Mouse (Mus musculus) spleen, adult 18-20 months (tissue): ENCODE measurements around the gene Gm20388.

ENCODE experiments used
- DNase-seq, 2 experiments: peaks; one replicate each; pipeline ENCODE4 v3.0.0; 2022; ENCODE audit warnings: mixed read lengths in 2 of 2

The Gm20388 gene

GRCm38 (mm10) chr8:123887163-123887562, 3976.5 kb downstream of the Gm20388 start:
- DNase-seq: no peak

DNA sequence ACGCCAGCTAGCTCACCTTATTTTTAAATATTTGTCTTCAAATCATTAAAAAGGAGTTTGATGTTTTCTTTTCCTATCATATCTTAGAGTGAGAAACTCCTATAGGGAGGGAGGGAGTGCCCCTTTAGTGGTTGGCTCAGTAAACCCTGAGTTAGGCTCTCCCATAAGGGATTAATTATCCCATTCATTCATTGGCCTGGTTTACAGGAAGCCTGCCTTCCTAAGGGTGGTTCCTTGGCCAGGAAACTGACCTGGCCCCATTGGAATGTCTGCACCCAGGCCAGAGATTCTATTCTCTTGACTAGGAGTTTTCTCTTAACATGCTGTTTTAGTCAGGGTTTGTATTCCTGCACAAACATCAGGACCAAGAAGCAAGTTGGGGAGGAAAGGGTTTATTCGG, 3977.3 kb downstream of the Gm20388 start:
- no peak for DNase-seq

GRCm38 (mm10) chr8:123889797-123890196, 3979.2 kb downstream of the Gm20388 start:
- DNase-seq: no peak

DNA sequence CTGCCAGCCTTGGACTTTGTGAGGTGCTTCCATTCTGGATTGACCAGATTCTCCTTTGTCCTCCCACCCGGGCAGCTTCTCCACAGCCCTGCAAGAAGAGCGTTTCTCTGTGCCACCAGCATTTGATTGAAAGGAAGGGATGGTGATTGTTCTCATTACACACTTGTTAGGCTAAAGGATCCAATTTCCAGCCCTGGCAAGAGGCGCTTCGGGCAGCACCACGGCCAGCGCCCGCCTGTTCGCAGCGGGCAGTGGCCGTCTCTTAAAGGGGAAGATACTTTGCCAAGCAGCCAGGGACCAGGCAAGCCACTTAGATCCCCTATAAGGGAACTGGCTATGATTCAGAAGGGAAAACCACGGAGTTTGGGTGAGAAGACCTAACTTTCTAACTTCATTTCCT, 3980.6 kb downstream of the Gm20388 start:
- peak in 1 of 2 experiments; percentile 11 for DNase-seq

DNA sequence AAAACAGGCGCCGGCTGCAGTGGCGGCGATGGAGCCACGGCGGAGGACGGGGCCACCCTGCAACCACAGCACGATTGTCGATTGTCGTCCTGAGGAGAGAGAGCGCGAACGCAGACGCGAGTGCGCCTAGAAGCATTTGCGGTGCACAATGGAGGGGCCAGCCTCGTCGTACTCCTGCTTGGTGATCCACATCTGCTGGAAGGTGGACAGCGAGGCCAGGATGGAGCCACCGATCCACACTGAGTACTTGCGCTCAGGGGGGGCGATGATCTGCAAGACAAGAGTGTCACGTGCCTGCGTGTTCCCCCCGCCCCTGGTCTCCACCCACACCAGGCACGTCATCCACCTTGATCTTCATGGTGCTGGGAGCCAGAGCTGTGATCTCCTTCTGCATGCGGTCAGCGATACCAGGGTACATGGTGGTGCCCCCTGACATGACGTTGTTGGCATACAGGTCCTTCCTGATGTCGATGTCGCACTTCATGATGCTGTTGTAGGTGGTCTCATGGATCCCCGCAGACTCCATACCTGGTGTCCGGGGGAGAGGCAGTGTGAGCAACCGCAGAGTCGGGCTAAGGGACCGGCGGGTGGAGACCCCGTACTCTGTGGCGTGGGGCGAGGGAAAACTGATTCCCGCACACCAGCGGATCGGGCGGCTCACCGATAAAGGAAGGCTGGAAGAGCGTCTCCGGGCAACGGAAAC, 3981.4 kb downstream of the Gm20388 start:
- DNase-seq: no peak

GRCm38 (mm10) chr8:123892586-123893155, 3982.0 kb downstream of the Gm20388 start:
- no peak for DNase-seq

DNA sequence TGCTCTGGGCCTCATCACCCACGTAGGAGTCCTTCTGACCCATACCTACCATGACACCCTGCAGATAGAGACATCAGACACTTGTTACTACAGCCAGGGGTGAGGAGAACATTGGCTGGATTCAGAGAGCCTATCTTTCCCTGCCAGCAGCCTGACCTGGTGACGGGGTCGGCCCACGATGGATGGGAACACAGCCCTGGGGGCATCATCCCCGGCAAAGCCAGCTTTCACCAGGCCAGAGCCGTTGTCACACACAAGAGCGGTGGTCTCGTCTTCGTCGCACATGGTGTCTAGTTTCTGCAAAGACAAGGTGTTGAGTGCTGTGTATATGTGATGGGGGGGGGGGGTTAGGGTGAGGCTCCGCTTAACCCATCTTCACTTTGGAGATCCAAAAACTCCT, 3982.8 kb downstream of the Gm20388 start:
- DNase-seq: no peak

DNA sequence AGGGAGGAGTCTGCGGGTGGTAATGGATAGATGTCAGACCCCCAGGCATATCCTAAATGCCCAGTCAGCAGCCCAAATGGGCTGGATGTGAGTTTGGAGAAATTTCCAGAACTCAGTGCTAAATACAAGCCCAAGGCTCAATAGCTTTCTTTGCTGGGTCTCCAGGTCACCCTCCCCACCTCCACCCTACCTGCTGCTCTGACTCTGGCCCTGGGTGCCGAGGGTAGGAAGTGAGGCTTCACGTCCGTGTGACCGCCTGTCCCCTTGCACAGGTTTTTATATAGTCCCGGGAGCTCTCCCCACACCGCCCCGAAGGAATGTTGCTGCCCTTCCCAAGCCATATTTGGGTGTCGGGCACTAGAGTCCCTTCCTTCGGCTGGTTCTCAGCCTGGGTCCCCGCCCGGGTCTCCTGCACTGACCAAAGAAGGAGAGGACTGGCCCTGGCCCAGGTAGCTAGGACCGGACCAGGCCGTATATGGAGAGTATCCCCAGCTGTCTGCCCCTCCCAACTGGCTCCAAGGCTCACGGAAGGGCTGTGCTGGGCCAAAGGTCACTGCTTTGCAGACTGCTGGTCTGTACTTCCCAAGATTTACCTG, 3984.0 kb downstream of the Gm20388 start, which contains the start of gene Acta1:
TSS of gene Acta1 (minus strand) at position 250 of the 596 bp plus-strand sequence.
- no peak for DNase-seq

GRCm38 (mm10) chr8:123895230-123895629, 3984.6 kb downstream of the Gm20388 start:
- no peak for DNase-seq

DNA sequence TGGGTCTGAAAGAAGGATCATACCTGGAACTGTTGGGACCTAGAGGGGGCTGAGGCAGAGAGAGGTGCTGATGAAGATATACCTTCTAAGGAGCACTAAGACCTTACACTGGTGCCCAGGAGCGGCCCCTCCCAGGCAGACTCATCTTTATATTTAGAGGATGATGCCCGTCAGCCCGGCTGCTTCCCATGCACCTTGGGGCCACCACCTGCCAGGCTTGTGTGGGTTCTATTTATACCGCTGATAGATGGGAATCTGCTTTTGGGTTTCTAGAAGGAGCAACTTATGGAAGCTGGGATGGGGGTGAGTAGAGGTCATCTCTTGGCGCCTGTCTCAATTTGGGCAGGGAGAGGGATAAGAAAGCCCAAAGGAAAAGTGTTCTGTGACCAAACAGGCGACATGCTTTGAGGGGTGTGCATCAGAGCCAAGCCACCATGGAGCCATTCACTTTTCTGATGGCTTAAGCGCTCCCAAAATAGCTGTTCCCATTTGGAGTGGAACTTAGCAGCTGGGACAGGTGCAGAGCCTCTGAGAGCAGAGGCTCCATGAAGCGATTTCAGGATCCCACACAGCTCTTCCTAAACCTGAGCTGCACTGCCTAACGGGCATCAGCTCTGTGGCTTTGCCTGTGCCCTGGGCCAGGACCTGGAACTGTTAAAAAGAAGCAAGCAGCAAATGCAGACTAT, 3985.2 kb downstream of the Gm20388 start:
- no peak for DNase-seq

DNA sequence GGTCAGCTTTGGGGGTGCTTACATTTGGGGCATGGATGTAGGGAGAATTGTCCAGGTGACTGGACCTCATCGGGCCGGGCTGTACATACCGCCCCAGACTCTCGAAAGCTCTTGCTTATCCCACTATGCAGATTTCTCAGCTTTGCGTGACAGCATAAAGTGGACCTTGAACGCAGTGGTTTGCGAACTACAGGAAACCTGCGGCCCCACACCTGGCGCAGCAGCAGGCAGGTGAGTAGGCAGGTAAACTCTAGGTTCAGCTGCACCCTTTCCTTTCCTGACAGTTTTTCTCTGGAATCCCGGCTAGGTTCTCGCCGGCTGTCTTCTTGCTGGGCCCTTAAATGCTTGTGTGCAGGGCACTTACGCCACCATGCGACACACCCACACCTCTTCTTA, 3985.7 kb downstream of the Gm20388 start:
- no peak for DNase-seq

- DNase-seq: no peak
These were observed 3986.1 kb downstream of the Gm20388 start for GRCm38 (mm10) chr8:123896774-123897173.

DNA sequence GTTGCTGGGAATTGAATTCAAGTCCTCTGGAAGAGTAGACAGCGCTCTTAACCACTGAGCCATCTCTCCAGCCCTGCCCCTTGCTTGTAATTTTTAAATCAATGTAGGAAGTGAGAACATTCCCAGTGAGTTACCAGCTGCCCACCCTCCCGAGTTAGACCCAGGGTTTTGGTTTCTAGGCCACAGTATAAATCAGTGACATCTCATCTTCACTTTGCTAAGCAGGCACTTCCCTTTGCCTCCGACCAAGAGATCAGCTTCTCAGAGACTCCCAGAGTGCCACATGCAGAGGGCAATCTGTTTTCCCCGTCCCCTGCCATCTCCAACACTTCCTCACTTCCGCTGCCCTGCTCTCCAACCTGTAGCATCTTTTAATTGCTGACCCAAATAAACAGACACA, 3987.9 kb downstream of the Gm20388 start:
- no peak for DNase-seq

GRCm38 (mm10) chr8:123899366-123899765, 3988.7 kb downstream of the Gm20388 start:
- DNase-seq: no peak

DNA sequence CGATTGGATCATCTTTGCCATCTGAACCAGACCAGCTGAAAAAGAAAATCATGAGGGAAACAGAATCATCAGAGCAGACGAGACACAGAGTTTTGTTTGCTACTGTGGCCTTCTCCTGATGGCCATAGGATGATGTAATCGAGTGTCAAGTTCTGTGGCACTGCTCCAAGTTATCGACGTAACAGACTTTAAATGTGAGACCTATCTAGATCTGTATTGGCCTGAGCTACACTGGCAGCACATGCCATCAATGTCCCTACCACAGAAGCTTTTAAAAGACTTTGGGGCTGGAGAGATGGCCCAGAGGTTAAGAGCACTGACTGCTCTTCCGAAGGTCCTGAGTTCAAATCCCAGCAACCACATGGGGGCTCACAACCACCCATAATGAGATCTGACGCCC, 3992.0 kb downstream of the Gm20388 start:
- no peak for DNase-seq

- DNase-seq: no peak
These were observed 3997.0 kb downstream of the Gm20388 start for GRCm38 (mm10) chr8:123907604-123908003.

DNA sequence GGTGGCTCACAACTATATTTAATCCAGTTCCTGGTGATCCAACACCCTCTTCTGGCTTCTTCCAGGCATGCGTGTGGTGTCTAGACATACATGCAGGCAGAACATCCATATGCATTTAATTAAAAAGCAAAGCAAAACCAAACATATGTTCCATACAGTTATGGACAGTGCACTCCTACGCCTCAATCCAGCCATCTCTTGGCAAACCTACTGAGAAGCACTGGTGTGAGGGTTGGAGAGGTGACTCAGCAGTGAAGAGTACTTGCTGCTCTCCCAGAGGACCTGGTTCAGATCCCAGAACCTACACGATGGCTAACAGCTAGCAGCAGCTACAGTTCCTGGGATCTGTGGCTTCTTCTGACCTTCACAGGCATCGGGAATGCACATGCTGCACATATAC, 4001.6 kb downstream of the Gm20388 start:
- no peak for DNase-seq

GRCm38 (mm10) chr8:123914635-123915034, 4004.0 kb downstream of the Gm20388 start:
- DNase-seq: no peak

DNA sequence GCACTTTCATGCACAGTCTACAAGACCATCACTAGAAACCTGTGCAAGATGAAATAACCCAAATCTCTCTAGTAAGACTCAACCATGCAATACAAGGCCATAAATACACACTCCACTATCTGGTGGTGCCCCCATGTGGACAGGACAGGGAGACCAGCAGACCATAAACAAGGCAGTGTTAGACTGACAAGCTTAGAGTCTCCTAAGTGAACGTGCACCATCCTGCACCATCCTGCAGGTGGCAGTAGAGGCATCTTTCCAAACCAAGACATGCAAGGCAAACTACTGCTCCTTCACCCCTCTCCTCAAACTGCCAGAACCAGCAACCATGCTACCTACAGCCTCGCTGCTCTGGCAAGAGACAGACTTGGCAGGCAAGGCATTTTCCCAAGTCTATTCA, 4014.1 kb downstream of the Gm20388 start:
- DNase-seq: peak; percentile 62 to 77

DNA sequence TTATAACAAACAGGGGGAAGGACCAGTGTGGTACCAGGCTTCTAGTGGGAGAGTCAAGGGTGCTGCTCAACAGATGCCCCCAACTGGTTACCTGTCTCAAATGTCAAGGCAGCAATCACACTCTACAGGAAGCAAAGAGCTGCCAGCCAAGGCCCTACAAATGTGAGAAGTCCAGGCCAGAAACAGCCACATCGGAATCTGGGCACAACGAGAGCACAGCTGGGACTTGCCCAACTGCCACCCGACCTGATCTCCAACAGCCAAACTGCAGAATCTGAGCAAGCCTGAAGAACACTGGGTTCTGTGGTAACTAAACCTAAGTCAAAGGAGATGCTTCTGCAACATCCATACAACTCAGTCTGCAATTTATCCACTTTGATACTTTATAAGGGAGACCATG, 4015.0 kb downstream of the Gm20388 start:
- DNase-seq: no peak

DNA sequence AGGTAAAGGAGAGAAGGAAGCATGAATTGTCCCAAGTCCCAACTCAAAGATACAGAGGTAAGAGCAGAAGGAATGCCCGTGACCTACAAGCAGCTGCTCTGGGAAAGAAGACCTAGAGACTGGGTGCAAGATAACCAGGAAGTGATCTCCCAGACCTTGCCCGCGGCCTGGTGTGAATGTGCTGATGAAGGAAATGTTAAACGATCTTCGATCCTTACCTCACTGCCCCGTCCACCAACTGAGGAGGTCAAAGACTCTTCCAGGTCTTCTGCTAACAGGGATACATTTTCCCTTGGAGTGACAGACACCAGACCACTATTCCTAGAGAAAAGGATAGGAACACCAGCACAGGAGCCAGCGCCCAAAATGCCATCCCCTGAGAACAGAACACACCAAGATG, 4018.4 kb downstream of the Gm20388 start:
- no peak for DNase-seq

- peak; percentile 98 to 100 for DNase-seq
These were observed 4038.5 kb downstream of the Gm20388 start, which contains the start of gene Nup133 for GRCm38 (mm10) chr8:123948942-123949685. TSS of gene Nup133 (minus strand) at chr8:123949265.

GRCm38 (mm10) chr8:123949686-123949986, 4039.0 kb downstream of the Gm20388 start:
- no peak for DNase-seq
